Mouse (Mus musculus) midbrain, embryonic 14.5 days (tissue): ENCODE data around the gene Tbx19. TPM values are rescaled to one million over a fixed set of nuclear protein-coding genes. Genes with fewer than 3 reads are reported as not detected.

Experiments used
- ATAC-seq: fragments of 200-750 bp; cut with Nextera tagmentation; 2 replicates; pipeline ENCODE4 v1.8.0; 2017; ENCODE audit warnings: moderate number of reproducible peaks, moderate library complexity; ENCODE audit not compliant: low FRiP score, low TSS enrichment
- DNase-seq: peaks from one replicate; pipeline ENCODE4 v3.0.0-alpha.2; 2015
- H3K27ac ChIP-seq: fragments of 300-500 bp; sonication (generic); replicated peaks from 2 replicates; pipeline ENCODE4 v1.5.1; 2014; ENCODE audit warnings: mild to moderate bottlenecking, low read depth, low read length, moderate library complexity
- H3K27me3 ChIP-seq: fragments of 300-500 bp; sonication (generic); 2 replicates; pipeline ENCODE4 v1.6.1; 2014; ENCODE audit warnings: low read length, control low read depth, mixed read lengths; ENCODE audit not compliant: control insufficient read depth, insufficient read depth
- H3K36me3 ChIP-seq: fragments of 300-500 bp; sonication (generic); 2 replicates; pipeline ENCODE4 v1.6.1; 2014; ENCODE audit warnings: low read length, control low read depth; ENCODE audit not compliant: control insufficient read depth, insufficient read depth
- H3K4me1 ChIP-seq: fragments of 300-500 bp; sonication (generic); 2 replicates; pipeline ENCODE4 v1.6.1; 2014; ENCODE audit warnings: mild to moderate bottlenecking, antibody characterized with exemption, low read length, control low read depth; ENCODE audit not compliant: control insufficient read depth, insufficient read depth
- H3K4me2 ChIP-seq: fragments of 300-500 bp; sonication (generic); 2 replicates; pipeline ENCODE4 v1.6.1; 2014; ENCODE audit warnings: mild to moderate bottlenecking, low read length, moderate library complexity
- H3K4me3 ChIP-seq: fragments of 300-500 bp; sonication (generic); replicated peaks from 2 replicates; pipeline ENCODE4 v1.5.1; 2014; ENCODE audit warnings: low read depth, low read length
- H3K9ac ChIP-seq: fragments of 300-500 bp; sonication (generic); replicated peaks from 2 replicates; pipeline ENCODE4 v1.6.1; 2014; ENCODE audit warnings: mild to moderate bottlenecking, low read length, moderate library complexity
- H3K9me3 ChIP-seq: fragments of 300-500 bp; sonication (generic); 2 replicates; pipeline ENCODE4 v1.6.1; 2016; ENCODE audit warnings: low read length, control low read depth, mixed read lengths; ENCODE audit not compliant: control insufficient read depth
- WGBS: fragments of 180-500 bp; shearing (Covaris S2); extraction: QIAGEN DNeasy Blood & Tissue Kit; methylation state at CpG from one replicate; pipeline ENCODE4 v1.1.7; 2014; 5-methylcytosine and 5-hydroxymethylcytosine counted together
- polyA plus RNA-seq: library from polyadenylated mRNA; unstranded; fragments of >200 nt; fragmentation: Nextera tagmentation; extraction: Ambion mirVana; gene quantifications from 2 replicates; pipeline ENCODE4 v1.2.1, GENCODE M21; 2014

The Tbx19 gene
- polyA plus RNA-seq, 1 experiment from 2014 or later, result not detected

DNA sequence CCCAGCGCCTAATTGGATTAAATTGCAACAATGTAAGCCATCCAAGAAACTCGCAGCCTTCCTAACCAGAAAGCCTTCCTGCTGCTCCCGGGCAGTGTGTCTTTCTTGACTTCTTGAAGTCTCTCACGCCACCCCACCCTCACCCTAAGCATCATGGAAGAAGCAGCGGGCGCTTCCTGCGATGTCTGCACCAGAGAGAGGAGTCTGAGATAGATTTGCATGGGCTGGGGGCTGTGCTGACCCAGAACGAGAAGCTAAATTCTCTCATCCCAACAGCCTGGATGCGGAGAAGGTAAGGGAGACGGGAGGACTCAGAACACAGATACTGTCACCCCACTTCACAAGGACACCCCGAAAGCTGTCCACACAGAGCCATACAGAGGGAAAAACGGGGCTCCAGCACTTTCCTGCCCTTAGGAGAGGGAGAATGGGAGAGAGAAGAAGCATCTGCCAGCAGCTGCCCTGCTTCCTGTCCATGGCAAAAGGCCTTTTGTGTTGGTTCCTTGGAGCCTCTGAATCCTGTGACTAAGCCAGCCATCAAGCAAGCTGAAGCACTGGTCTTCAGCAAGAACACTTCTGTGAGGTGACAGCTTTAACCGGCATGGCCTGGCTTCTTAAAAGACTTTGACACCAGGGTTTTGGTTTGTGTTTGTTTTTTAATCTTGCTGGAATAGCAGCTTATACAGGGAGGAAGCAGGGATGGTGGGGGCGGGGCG is 41.4 kb downstream of the Tbx19 start:
- peaks cover 12% of the 10 kb centered on the region for H3K4me1 ChIP-seq
- H3K27ac ChIP-seq, result 0 out of 2 replicates have a peak overlapping the region, but pooled peaks have one; percentile 32
- no peak overlapping the region for H3K4me3 ChIP-seq
- WGBS, result 29% methylated on average over 15 of the region's 15 CpGs
- no peaks in the 10 kb centered on the region for H3K36me3 ChIP-seq
- peak overlapping the region; percentile 45 for H3K4me2 ChIP-seq
- no peak overlapping the region for H3K9ac ChIP-seq
- ATAC-seq, result no peak
- DNase-seq, result peak; percentile 53
- H3K27me3 ChIP-seq, result 0 out of 2 replicates have a peak, but pooled peaks cover 4% of the 10 kb centered on the region
- no peaks in the 10 kb centered on the region for H3K9me3 ChIP-seq

DNA sequence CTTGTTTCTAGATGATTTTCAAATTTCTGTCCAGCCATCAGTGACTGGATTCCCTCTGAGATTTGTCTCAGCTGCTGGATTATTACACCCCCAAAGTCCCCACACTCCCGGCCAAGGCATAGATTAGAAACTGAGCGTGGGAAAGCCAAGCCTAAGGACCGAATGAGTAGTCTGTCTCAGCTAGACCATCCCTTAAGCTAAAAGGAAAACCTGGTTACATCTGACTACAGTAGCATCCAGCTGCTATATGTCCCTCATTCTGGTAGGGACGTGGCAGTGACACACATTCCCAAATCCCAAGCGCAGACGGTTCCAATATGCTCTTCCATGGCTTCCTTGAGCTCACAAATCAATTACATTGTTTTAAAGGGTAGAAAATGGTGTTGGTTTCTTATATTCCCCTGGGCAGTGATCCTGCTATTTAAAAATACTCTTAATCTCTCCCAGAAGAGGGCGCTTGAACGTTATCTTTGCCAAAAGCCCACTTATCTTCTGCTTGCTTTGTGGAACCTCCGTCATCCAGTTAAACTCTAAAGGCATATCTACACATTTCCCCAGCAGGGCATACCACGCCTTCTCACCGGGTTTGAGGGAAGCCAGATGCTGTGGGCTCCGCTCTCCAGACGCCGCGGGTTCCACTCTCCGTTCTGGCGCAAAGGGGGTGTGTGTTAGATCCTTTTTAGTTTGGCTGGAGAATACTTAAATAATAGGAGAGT is 46.0 kb downstream of the Tbx19 start:
- Histone ChIP-seq H3K4me3 (no peak overlapping the region), H3K9me3 (no peaks in the 10 kb centered on the region), H3K9ac (no peak overlapping the region), H3K4me1 (peaks cover 11% of the 10 kb centered on the region), H3K27me3 (no peaks in the 10 kb centered on the region), H3K4me2 (no peak overlapping the region), H3K36me3 (no peaks in the 10 kb centered on the region), H3K27ac (no peak overlapping the region)
- 42% methylated on average over 17 of the region's 17 CpGs for WGBS
- DNase-seq (peak; percentile 72), ATAC-seq (no peak)

DNA sequence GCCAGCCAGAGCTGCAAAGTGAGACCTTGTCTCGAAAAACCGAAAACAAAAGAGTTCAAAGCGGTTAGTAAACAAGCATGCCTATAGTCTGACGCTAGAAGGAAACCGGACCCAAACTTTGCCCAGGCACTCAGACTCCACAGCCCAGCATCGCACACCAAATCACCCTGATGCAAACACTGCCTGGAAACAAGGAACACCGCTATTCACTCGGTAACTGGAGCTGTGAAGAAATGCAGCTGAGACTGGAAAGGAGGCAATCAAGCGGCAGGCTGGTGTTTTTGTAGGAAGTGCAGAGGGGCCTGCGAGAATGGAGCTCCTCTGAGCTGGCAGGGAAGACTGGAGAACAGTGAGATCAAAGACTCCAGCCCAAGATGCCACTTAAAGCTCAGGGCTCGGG is 46.9 kb downstream of the Tbx19 start:
- no peaks in the 10 kb centered on the region for H3K27me3 ChIP-seq
- peak overlapping the region; percentile 32; the same call in 1 of the 2 replicates for H3K27ac ChIP-seq
- no peak for ATAC-seq
- 0 out of 2 replicates have a peak, but pooled peaks cover 3% of the 10 kb centered on the region for H3K4me1 ChIP-seq
- H3K4me2 ChIP-seq, result no peak overlapping the region
- H3K9ac ChIP-seq, result 0 out of 2 replicates have a peak overlapping the region, but pooled peaks have one; percentile 17
- no peaks in the 10 kb centered on the region for H3K9me3 ChIP-seq
- no peaks in the 10 kb centered on the region for H3K36me3 ChIP-seq
- WGBS, result 38% methylated on average over 11 of the region's 11 CpGs
- no peak for DNase-seq
- no peak overlapping the region for H3K4me3 ChIP-seq

DNA sequence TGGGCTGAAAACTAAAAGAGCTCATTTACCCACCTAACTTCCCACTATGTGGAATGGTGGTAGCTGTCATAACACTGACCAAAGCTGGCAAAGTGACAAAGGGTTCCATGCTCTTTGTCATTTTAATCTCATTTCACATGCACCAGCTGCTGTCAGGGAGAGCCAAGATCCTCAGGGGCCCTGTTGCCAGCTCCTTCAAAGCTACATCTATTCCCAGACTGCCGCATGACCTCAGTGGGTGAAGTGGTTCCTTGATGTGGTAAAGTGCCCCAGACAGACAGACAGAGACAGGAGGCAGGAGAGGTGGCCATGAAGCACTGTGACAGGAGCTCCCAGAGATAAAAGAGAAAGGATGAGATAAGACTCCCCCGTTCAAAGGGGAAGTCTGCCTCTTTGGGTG is 49.9 kb downstream of the Tbx19 start:
- Histone ChIP-seq H3K27ac (no peak overlapping the region), H3K9ac (no peak overlapping the region), H3K4me3 (no peak overlapping the region), H3K4me1 (peaks cover 3% of the 10 kb centered on the region; the same call in 1 of the 2 replicates), H3K27me3 (no peaks in the 10 kb centered on the region), H3K36me3 (no peaks in the 10 kb centered on the region), H3K9me3 (no peaks in the 10 kb centered on the region), H3K4me2 (no peak overlapping the region)
- whole genome bisulfite sequencing, result 27% methylated on average over 2 of the region's 2 CpGs
- ATAC-seq, result no peak
- DNase-seq, result peak; percentile 50

DNA sequence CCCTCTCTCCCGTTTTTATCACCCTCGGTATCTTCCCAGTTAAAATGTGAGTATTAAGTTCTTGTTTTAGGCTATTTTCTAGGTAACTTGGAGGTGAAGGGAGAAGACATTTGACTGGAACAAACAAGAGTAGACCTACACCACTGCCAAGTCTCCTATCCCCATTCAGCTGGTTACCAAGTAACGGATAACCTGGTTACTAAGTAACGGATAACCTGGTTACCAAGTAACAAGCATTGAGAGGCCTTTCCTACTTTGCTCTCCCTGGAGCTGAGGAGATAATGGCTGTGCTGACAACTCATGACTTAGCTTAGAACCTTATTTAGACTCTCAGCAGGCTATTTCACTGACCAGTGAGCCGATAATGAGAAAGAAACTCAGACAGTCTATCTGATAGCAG is 51.4 kb downstream of the Tbx19 start:
- Histone ChIP-seq H3K27me3 (no peaks in the 10 kb centered on the region), H3K27ac (no peak overlapping the region), H3K4me3 (no peak overlapping the region), H3K9ac (no peak overlapping the region), H3K36me3 (no peaks in the 10 kb centered on the region), H3K4me1 (peaks cover 9% of the 10 kb centered on the region; the same call in 1 of the 2 replicates), H3K4me2 (no peak overlapping the region), H3K9me3 (no peaks in the 10 kb centered on the region)
- ATAC-seq (no peak), DNase-seq (no peak)
- 62% methylated on average over 5 of the region's 5 CpGs for WGBS

DNA sequence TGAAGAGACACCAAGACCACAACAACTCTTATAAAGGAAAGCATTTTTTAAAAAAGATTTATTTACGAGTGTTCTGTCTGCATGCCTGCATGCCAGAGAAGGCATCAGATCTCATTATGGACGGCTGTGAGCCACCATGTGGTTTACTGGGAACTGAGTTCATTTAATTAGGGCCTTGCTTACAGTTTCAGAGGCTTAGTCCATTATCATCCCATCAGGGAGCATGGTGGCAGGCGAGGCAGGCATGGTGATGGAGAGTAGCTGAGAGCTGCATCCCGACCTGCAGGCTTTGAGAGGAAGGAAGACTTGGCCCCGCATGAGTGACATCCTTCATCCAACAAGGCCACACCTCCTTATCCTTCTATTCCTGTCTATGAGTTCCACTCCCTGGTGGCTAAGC is 52.1 kb downstream of the Tbx19 start:
- ATAC-seq, result no peak
- no peak overlapping the region for H3K27ac ChIP-seq
- DNase-seq, result no peak
- no peak overlapping the region for H3K4me2 ChIP-seq
- WGBS, result 36% methylated on average over 5 of the region's 5 CpGs
- H3K27me3 ChIP-seq, result no peaks in the 10 kb centered on the region
- H3K4me1 ChIP-seq, result peaks cover 7% of the 10 kb centered on the region; the same call in 1 of the 2 replicates
- H3K9ac ChIP-seq, result no peak overlapping the region
- no peaks in the 10 kb centered on the region for H3K36me3 ChIP-seq
- no peak overlapping the region for H3K4me3 ChIP-seq
- no peaks in the 10 kb centered on the region for H3K9me3 ChIP-seq

DNA sequence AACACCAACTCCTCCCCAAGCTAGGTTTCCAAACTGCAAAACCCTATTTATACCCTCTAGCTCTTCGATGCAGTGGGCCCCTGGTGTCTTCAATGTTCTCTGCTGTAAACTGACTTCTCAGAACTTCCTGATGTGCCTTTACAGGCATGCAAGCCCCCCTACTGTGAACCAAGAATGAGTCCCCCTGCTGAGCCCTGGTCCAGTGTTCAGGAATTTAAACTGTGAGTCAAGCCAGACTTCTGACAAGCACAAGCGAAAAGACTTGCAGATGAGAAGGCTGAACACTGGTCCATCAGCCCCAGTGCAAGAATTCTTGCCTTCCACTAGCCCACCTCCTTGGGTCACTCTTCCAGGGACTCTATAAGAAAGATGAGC is 54.6 kb downstream of the Tbx19 start:
- ATAC-seq, result no peak
- Histone ChIP-seq H3K27me3 (no peaks in the 10 kb centered on the region), H3K4me1 (peaks cover 7% of the 10 kb centered on the region; the same call in 1 of the 2 replicates), H3K4me2 (no peak overlapping the region), H3K27ac (no peak overlapping the region), H3K9me3 (no peaks in the 10 kb centered on the region), H3K36me3 (no peaks in the 10 kb centered on the region), H3K4me3 (no peak overlapping the region), H3K9ac (no peak overlapping the region)
- 41% methylated on average over 2 of the region's 2 CpGs for WGBS
- no peak for DNase-seq

DNA sequence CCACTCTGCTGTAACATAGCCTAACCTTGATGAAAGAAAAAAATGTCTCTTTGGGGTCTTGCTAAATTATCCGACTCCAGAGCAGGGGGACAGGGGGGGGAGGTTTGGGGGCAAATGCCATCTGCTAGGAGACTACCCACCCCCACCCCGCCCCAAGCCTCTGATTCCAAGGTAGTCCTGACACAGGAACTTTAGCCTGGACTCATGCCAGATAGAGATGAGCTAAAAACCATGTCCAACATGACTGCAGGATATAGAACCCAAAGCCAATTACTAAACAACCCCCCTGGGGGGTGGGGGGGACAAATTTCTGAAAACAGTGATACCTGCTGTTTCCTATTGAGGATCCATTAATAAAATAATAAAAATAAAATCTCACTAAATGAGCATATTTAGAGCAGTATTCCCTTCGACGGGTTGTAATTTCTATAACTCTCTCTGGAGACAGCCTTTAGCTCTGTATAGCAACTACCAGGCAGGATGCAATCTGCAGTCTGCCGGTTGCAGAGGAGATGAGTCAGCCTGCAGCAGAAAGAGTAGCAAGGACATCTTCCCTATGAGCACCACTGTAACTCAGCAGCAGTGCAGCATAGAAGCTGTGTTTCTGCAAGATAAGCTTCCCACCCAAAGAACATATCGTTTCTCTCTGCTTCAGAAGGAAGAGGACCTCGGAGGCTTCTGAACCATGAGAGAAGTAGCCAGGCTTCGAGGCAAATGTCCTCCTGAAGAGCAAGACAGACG is 55.1 kb downstream of the Tbx19 start:
- Histone ChIP-seq H3K36me3 (no peaks in the 10 kb centered on the region), H3K4me3 (no peak overlapping the region), H3K9me3 (no peaks in the 10 kb centered on the region), H3K4me2 (no peak overlapping the region), H3K9ac (no peak overlapping the region), H3K27ac (peak overlapping the region; percentile 28; the same call in 1 of the 2 replicates), H3K4me1 (peaks cover 7% of the 10 kb centered on the region; the same call in 1 of the 2 replicates), H3K27me3 (no peaks in the 10 kb centered on the region)
- 58% methylated on average over 9 of the region's 9 CpGs for WGBS
- peak; percentile 50 for DNase-seq
- ATAC-seq, result 0 out of 2 replicates have a peak, but pooled peaks have one; percentile 3
